Mouse (Mus musculus) adrenal gland, postnatal 4 days (tissue): Measurements from ENCODE around the gene Anks1b. TPM values are rescaled to one million over a fixed set of nuclear protein-coding genes. Genes with fewer than 3 reads are reported as not detected.

Source experiments
- DNase-seq, 2 experiments: peaks; one replicate each; pipeline ENCODE4 v3.0.0; 2021 to 2022; ENCODE audit warnings: low spot score in 2 of 2, mixed read lengths in 2 of 2
- total RNA-seq, 2 experiments: library from RNA; stranded (reverse); gene quantifications; 2 replicates each; pipeline ENCODE4 v1.2.3; 2021

Gene Anks1b
- total RNA-seq, 2 experiments from 2014 or later: 4.4 to 4.5 TPM

- DNase-seq: no peak
Observed at GRCm38 (mm10) chr10:90999899-91000298, 1126.6 kb downstream of the Anks1b start.

GRCm38 (mm10) chr10:91001421-91001820 lies 1128.1 kb downstream of the Anks1b start:
- no peak for DNase-seq

- no peak for DNase-seq
Observed at GRCm38 (mm10) chr10:91005858-91006538, 1132.7 kb downstream of the Anks1b start.

Other genes starting within 250 kb of the Anks1b start
- 10 to 100 TPM; 39.5 to 39.8 TPM for gene Scyl2, start 187.2 kb upstream of the Anks1b start, total RNA-seq
- gene Actr6, start 141.2 kb upstream of the Anks1b start, total RNA-seq: 10 to 100 TPM; 23.0 to 26.0 TPM
- 10 to 100 TPM; 69.0 to 71.5 TPM for gene Uhrf1bp1l, start 128.5 kb upstream of the Anks1b start, total RNA-seq